Mouse (Mus musculus): Measurements from ENCODE around the gene Gm17364.
A peak's percentile ranks its signal among the peaks of the same experiment; 100 is the strongest.
"Not testable (repeated sequence)": the region's sequence is repeated elsewhere in the genome, so short reads cannot be mapped to it uniquely, and the experiment has no call there.

Gm17364 gene

GRCm38 (mm10) chr13:41273927-41274650 lies at the start of gene Gm17364:
TSS of gene Gm17364 (minus strand) at chr13:41273977.
- no peak for DNase-seq

GRCm38 (mm10) chr13:41321433-41321832 lies 47.7 kb upstream of the Gm17364 start:
- DNase-seq: peak; percentile 48

- DNase-seq: no peak
Measured at GRCm38 (mm10) chr13:41320749-41321148, 47.0 kb upstream of the Gm17364 start.

GRCm38 (mm10) chr13:41302716-41303115 lies 28.9 kb upstream of the Gm17364 start:
- peak; percentile 92 for DNase-seq

GRCm38 (mm10) chr13:41300037-41300436 lies 26.3 kb upstream of the Gm17364 start:
- peak; percentile 49 for DNase-seq

- DNase-seq: peak; percentile 46
Measured at GRCm38 (mm10) chr13:41298996-41299395, 25.2 kb upstream of the Gm17364 start.

GRCm38 (mm10) chr13:41298533-41298932 lies 24.8 kb upstream of the Gm17364 start:
- no peak for DNase-seq

GRCm38 (mm10) chr13:41296396-41296795 lies 22.6 kb upstream of the Gm17364 start:
- DNase-seq: no peak

- DNase-seq: peak; percentile 27
Measured at GRCm38 (mm10) chr13:41295886-41296285, 22.1 kb upstream of the Gm17364 start.

- no peak for DNase-seq
Measured at GRCm38 (mm10) chr13:41293595-41293994, 19.8 kb upstream of the Gm17364 start.

GRCm38 (mm10) chr13:41291466-41291974 lies 17.7 kb upstream of the Gm17364 start:
- DNase-seq: no peak

GRCm38 (mm10) chr13:41286285-41286684 lies 12.5 kb upstream of the Gm17364 start:
- no peak for DNase-seq

GRCm38 (mm10) chr13:41285448-41285847 lies 11.7 kb upstream of the Gm17364 start:
- DNase-seq: no peak

GRCm38 (mm10) chr13:41283256-41283655 lies 9.5 kb upstream of the Gm17364 start:
- DNase-seq: peak; percentile 88

- no peak for DNase-seq
Measured at GRCm38 (mm10) chr13:41280696-41281095, 6.9 kb upstream of the Gm17364 start.

- peak; percentile 51 for DNase-seq
Measured at GRCm38 (mm10) chr13:41267827-41268408, 5.9 kb downstream of the Gm17364 start.

GRCm38 (mm10) chr13:41263304-41264006 lies 10.3 kb downstream of the Gm17364 start:
- no peak for DNase-seq

GRCm38 (mm10) chr13:41261617-41262016 lies 12.2 kb downstream of the Gm17364 start:
- not testable (repeated sequence) for DNase-seq

GRCm38 (mm10) chr13:41257851-41258250 lies 15.9 kb downstream of the Gm17364 start:
- DNase-seq: no peak

GRCm38 (mm10) chr13:41256962-41257361 lies 16.8 kb downstream of the Gm17364 start:
- no peak for DNase-seq

- no peak for DNase-seq
Measured at GRCm38 (mm10) chr13:41256126-41256525, 17.7 kb downstream of the Gm17364 start.

GRCm38 (mm10) chr13:41252736-41253135 lies 21.0 kb downstream of the Gm17364 start:
- DNase-seq: no peak

GRCm38 (mm10) chr13:41252141-41252540 lies 21.6 kb downstream of the Gm17364 start:
- no peak for DNase-seq

- DNase-seq: peak; percentile 47
Measured at GRCm38 (mm10) chr13:41251667-41252066, 22.1 kb downstream of the Gm17364 start.

All from lung, postnatal 10 days (tissue).